Mouse (Mus musculus) regulatory T cell (primary cell): Measurements from ENCODE around the gene Gpr35.
"Not testable (repeated sequence)": the region's sequence is repeated elsewhere in the genome, so short reads cannot be mapped to it uniquely, and the experiment has no call there.

Experiments used
- in situ Hi-C: fragments of 300-600 bp; cut with MboI, MseI; formaldehyde crosslinking; loops from one replicate; pipeline ENCODE4 v1.15.1; 2025; ENCODE audit warnings: high pct_unique_total_duplicates

The Gpr35 gene

DNA sequence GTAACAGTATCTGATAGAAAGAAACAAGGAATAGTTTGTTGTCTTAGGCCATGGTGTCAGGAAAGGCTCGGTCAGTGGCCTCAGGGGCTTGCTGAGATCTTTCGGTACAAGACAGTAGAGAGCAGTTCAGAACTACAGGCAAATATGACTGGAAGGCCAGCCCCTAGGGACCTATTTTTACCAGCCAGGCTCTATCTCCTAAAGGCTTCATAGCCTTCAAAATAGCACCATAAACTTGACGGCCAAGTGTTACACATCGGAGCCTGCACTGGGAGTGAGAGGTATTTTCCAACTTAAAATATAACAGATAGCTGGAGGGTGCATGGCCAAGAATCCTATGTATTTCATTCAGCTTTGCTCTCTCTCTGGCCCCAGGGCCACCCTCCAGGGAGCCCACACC, 29.2 kb upstream of the Gpr35 start:
- in situ Hi-C loops = loop anchor here (25.0 kb wide), 1 partner anchor 1116 kb away; no protein-coding TSS in a partner anchor

- in situ Hi-C loops = loop anchor here (25.0 kb wide), 1 partner anchor 557 kb away; the partner anchor contains the start of gene Hdlbp
These were observed 20.4 kb upstream of the Gpr35 start for GRCm38 (mm10) chr1:92930171-92930706.

DNA sequence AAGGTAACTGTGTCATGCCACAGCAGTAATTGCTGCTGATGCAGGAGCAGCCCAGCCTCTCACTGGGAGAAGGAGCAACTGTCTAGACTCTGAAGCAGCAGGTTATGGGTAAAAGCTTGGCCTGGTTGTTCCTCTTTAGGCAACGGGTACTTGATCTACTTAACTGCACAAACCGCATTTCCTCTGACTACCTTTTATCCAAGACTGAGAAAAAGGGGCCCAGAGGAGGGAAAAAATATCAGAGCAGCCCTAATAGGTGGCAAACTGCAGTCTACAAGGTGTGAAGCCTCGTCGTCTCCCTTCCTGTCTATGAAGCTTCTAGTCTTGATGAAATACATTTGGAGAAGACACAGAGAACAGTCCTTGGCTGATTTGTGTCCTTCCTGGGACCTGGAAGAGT, 17.1 kb upstream of the Gpr35 start:
- in situ Hi-C loops = loop anchor here (25.0 kb wide), 1 partner anchor 554 kb away; the partner anchor contains the start of gene Hdlbp

GRCm38 (mm10) chr1:92934182-92934827, 16.4 kb upstream of the Gpr35 start, which contains the start of gene Capn10:
Gene Capn10 (plus strand): TSS chr1:92934376.
- in situ Hi-C loops = loop anchor here (25.0 kb wide), 1 partner anchor 553 kb away; the partner anchor contains the start of gene Hdlbp

- in situ Hi-C loops = loop anchor here (25.0 kb wide), 1 partner anchor 552 kb away; the partner anchor contains the start of gene Hdlbp
These were observed 15.4 kb upstream of the Gpr35 start for GRCm38 (mm10) chr1:92935054-92935962.

GRCm38 (mm10) chr1:92935977-92936376, 14.7 kb upstream of the Gpr35 start:
- in situ Hi-C loops = loop anchor here (25.0 kb wide), 1 partner anchor 551 kb away; the partner anchor contains the start of gene Hdlbp

DNA sequence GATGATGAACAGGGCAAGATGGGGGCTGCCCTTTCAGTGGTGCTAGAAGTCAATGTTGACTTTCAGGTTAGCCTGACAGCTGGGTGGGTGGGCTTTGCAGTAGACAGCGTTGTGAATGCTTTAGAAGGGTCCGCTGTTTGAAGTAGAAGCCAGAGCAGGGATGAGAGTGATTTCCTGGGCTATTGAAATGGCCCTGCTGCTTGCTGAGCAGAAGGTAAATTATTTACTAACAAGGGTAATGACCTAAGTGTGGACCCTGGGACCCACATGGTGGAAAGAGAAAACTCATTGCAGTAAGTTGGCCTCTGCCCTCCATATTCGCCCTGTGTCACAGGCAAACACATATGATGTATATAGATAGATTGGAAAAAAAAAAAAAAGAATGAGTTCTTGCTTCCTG, 14.2 kb upstream of the Gpr35 start:
- in situ Hi-C loops = loop anchor here (25.0 kb wide), 1 partner anchor 551 kb away; the partner anchor contains the start of gene Hdlbp

- in situ Hi-C loops = loop anchor here (25.0 kb wide), 1 partner anchor 550 kb away; the partner anchor contains the start of gene Hdlbp
These were observed 12.9 kb upstream of the Gpr35 start for GRCm38 (mm10) chr1:92937797-92938196.

DNA sequence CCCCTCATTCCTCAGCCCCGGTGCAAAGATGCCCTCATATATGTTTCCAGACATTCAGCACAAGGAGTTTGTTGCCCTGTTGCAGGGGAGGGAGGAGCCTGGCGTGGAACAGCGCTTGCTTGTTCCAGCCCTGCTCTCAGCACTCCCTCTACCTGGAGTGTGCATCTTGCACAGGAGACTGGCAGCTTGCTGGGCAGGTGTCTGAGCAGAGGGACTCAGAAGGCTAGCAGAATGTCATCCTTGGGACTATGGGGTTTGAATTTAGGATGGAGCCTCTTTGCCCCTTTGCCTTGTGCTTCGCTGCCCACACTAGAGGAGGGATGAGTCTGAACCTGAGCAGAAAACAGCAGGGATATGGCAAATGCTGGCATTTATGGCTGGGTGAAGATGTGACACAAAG, 10.9 kb upstream of the Gpr35 start:
- in situ Hi-C loops = loop anchor here (10.0 to 25.0 kb wide), 2 partner anchors 548 to 1735 kb away; partner anchors contain the start of gene Hdlbp

- in situ Hi-C loops = loop anchor here (10.0 to 25.0 kb wide), 2 partner anchors 544 to 1739 kb away; partner anchors contain the start of gene Hdlbp
These were observed 7.3 kb upstream of the Gpr35 start for GRCm38 (mm10) chr1:92943219-92943989.

DNA sequence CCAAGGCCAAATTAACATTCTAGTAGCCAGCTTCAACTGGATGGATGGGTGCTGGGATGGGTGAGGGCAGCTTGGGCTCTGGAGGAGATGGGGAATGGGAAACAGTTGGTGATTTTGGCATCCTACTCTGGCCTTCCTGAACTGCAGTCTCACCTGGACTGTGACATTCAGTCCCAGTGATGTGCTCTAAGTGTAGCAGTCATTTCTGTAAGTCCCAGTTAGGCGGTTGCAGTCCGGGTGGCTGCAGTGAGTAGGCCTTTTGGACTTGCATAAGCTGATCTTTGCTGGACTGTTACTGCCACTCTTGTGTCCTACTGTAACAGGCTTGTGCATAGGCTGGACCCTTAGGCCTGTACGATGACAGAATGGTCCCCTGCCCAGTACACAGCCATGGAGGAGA, 2.7 kb upstream of the Gpr35 start:
- in situ Hi-C loops = loop anchor here (10.0 to 25.0 kb wide), 2 partner anchors 539 to 1743 kb away; partner anchors contain the start of gene Hdlbp

GRCm38 (mm10) chr1:92949426-92949825, 1.2 kb upstream of the Gpr35 start:
- in situ Hi-C loops = loop anchor here (10.0 to 25.0 kb wide), 2 partner anchors 538 to 1745 kb away; partner anchors contain the start of gene Hdlbp

DNA sequence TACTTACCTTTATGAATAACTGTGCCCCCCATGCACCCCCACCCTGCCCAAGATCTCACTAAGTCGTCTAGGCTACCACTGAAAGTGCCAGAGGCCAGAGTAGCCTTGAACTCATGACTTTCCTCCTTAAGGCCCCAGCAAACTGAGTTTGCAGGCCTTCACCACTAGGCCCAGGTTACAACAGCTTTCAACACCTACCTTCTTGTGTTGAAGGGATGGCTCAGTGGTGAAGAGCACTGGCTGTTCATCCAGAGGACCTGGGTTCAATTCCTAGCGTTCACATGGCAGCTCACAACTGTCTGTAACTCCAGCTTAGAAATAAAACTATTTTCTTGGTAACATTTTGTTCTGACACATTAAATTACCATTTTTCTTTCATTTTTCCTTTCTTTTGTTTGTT, 3.0 kb downstream of the Gpr35 start:
- in situ Hi-C loops = no loop called here

DNA sequence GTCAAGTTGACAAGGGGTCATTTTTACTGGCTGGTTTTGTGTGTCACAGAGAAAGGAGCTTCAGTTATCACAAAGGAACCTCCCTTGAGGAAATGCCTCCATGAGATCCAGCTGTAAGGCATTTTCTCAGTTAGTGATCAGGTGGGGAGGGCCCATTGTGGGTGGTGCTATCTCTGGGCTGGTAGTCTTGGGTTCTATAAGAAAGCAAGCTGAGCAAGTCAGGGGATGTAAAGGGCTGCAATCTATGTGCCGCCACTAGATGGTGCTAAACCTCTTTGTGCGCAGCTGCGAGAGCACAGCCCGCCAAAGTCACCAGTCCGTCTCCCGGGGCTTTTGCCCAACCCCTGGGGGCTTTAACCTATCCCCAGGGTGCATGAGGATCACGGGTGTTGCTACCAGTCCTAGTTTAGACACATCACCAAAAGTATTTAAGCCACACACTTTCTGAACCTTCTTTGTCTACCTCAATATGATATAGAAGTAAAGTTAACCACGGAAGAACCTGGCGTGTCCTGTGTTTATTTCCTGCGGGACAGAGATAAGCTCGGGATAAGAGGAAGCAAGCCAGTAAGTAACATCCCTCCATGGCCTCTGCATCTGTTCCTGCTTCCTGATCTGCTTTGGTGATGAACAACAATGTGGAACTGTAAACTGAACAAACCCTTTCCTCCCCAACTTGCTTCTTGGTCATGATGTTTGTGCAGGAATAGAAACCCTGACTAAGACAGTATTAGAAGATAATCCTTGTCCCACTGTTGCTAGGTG, 6.1 kb downstream of the Gpr35 start:
- in situ Hi-C loops = not testable (repeated sequence)

GRCm38 (mm10) chr1:92958999-92959398, 8.3 kb downstream of the Gpr35 start:
- in situ Hi-C loops = no loop called here

GRCm38 (mm10) chr1:92970791-92971190, 20.1 kb downstream of the Gpr35 start:
- in situ Hi-C loops = not testable (repeated sequence)

- in situ Hi-C loops = no loop called here
These were observed 21.5 kb downstream of the Gpr35 start for GRCm38 (mm10) chr1:92971879-92972795.

- in situ Hi-C loops = no loop called here
These were observed 22.2 kb downstream of the Gpr35 start for GRCm38 (mm10) chr1:92972854-92973253.

- in situ Hi-C loops = no loop called here
These were observed 25.5 kb downstream of the Gpr35 start for GRCm38 (mm10) chr1:92976141-92976566.
